Mouse (Mus musculus) heart, embryonic 12.5 days (tissue): ENCODE measurements at regions not wholly inside any gene's neighbourhood (a gene's known extent, or its start where the extent isn't known, plus 50 kb on each side); places are given as distances from the start of the nearest gene placed in this dataset.
"Not testable (repeated sequence)": the region's sequence is repeated elsewhere in the genome, so short reads cannot be mapped to it uniquely, and the experiment has no call there.

ENCODE experiments used
- ATAC-seq: fragments of 200-750 bp; cut with Nextera tagmentation; 2 replicates; pipeline ENCODE4 v1.8.0; 2017; ENCODE audit warnings: moderate TSS enrichment, moderate library complexity; ENCODE audit not compliant: insufficient number of reproducible peaks, low FRiP score
- H3K27ac ChIP-seq: fragments of 300-500 bp; sonication (generic); 2 replicates; pipeline ENCODE4 v1.5.1; 2016; ENCODE audit warnings: mild to moderate bottlenecking, moderate library complexity; ENCODE audit not compliant: poor library complexity, severe bottlenecking
- H3K27me3 ChIP-seq: fragments of 300-500 bp; sonication (generic); replicated peaks from 2 replicates; pipeline ENCODE4 v1.6.1; 2016; ENCODE audit warnings: mild to moderate bottlenecking, moderate library complexity
- H3K36me3 ChIP-seq: fragments of 300-500 bp; sonication (generic); 2 replicates; pipeline ENCODE4 v1.6.1; 2016; ENCODE audit warnings: mild to moderate bottlenecking, moderate library complexity
- H3K4me1 ChIP-seq: fragments of 300-500 bp; sonication (generic); replicated peaks from 2 replicates; pipeline ENCODE4 v1.6.1; 2016; ENCODE audit warnings: mild to moderate bottlenecking
- H3K4me2 ChIP-seq: fragments of 300-500 bp; sonication (generic); 2 replicates; pipeline ENCODE4 v1.6.1; 2016; ENCODE audit warnings: mild to moderate bottlenecking, moderate library complexity
- H3K4me3 ChIP-seq: fragments of 300-500 bp; sonication (generic); 2 replicates; pipeline ENCODE4 v1.5.1; 2016; ENCODE audit warnings: mild to moderate bottlenecking
- H3K9ac ChIP-seq: fragments of 300-500 bp; sonication (generic); 2 replicates; pipeline ENCODE4 v1.6.1; 2016; ENCODE audit warnings: mild to moderate bottlenecking, moderate library complexity
- H3K9me3 ChIP-seq: fragments of 300-500 bp; sonication (generic); replicated peaks from 2 replicates; pipeline ENCODE4 v1.6.1; 2016; ENCODE audit warnings: mild to moderate bottlenecking, moderate library complexity
- WGBS: fragments of 180-500 bp; shearing (Covaris S2); methylation state at CpG from one replicate; pipeline ENCODE4 v1.1.7; 2016; 5-methylcytosine and 5-hydroxymethylcytosine counted together

- 0 out of 2 replicates have a peak, but pooled peaks have one; percentile 18 for ATAC-seq
- WGBS, result 4% methylated on average over 7 of the region's 7 CpGs
- Histone ChIP-seq H3K9me3 (no peaks in the 10 kb centered on the region), H3K27ac (no peak overlapping the region), H3K36me3 (no peaks in the 10 kb centered on the region), H3K4me2 (no peak overlapping the region), H3K4me3 (no peak overlapping the region), H3K4me1 (no peaks in the 10 kb centered on the region), H3K9ac (no peak overlapping the region), H3K27me3 (0 out of 2 replicates have a peak, but pooled peaks cover 2% of the 10 kb centered on the region)
These were observed 109.4 kb upstream of the Rad23b start for GRCm38 (mm10) chr4:55240450-55240849.

- H3K4me1 ChIP-seq, result no peaks in the 10 kb centered on the region
- H3K9me3 ChIP-seq, result no peaks in the 10 kb centered on the region
- 79% methylated on average over 4 of the region's 4 CpGs for WGBS
- H3K4me3 ChIP-seq, result no peak overlapping the region
- H3K4me2 ChIP-seq, result no peak overlapping the region
- ATAC-seq, result no peak
- 0 out of 2 replicates have a peak, but pooled peaks cover 2% of the 10 kb centered on the region for H3K27me3 ChIP-seq
- no peaks in the 10 kb centered on the region for H3K36me3 ChIP-seq
- no peak overlapping the region for H3K27ac ChIP-seq
- no peak overlapping the region for H3K9ac ChIP-seq
These were observed 107.5 kb upstream of the Rad23b start for GRCm38 (mm10) chr4:55242331-55242730.

- Histone ChIP-seq H3K27me3 (0 out of 2 replicates have a peak, but pooled peaks cover 2% of the 10 kb centered on the region), H3K4me1 (no peaks in the 10 kb centered on the region), H3K4me3 (no peak overlapping the region), H3K36me3 (no peaks in the 10 kb centered on the region), H3K4me2 (no peak overlapping the region), H3K9ac (no peak overlapping the region), H3K9me3 (no peaks in the 10 kb centered on the region), H3K27ac (no peak overlapping the region)
- WGBS, result 59% methylated on average over 14 of the region's 14 CpGs
- no peak for ATAC-seq
These were observed 106.5 kb upstream of the Rad23b start for GRCm38 (mm10) chr4:55243091-55244058.

GRCm38 (mm10) chr4:55245789-55246188, 104.1 kb upstream of the Rad23b start:
- Histone ChIP-seq H3K4me3 (no peak overlapping the region), H3K9me3 (no peaks in the 10 kb centered on the region), H3K27ac (no peak overlapping the region), H3K4me1 (no peaks in the 10 kb centered on the region), H3K9ac (no peak overlapping the region), H3K4me2 (no peak overlapping the region), H3K36me3 (no peaks in the 10 kb centered on the region), H3K27me3 (no peaks in the 10 kb centered on the region)
- ATAC-seq, result no peak
- 82% methylated on average over 10 of the region's 10 CpGs for WGBS

GRCm38 (mm10) chr4:55250334-55250733, 99.5 kb upstream of the Rad23b start:
- no peaks in the 10 kb centered on the region for H3K27me3 ChIP-seq
- no peak overlapping the region for H3K9ac ChIP-seq
- H3K36me3 ChIP-seq, result no peaks in the 10 kb centered on the region
- no peak overlapping the region for H3K4me3 ChIP-seq
- H3K4me1 ChIP-seq, result no peaks in the 10 kb centered on the region
- no peak for ATAC-seq
- no peak overlapping the region for H3K4me2 ChIP-seq
- H3K27ac ChIP-seq, result no peak overlapping the region
- no peaks in the 10 kb centered on the region for H3K9me3 ChIP-seq
- WGBS, result 42% methylated on average over 3 of the region's 3 CpGs

GRCm38 (mm10) chr4:55251546-55251945, 98.3 kb upstream of the Rad23b start:
- H3K27ac ChIP-seq, result no peak overlapping the region
- H3K36me3 ChIP-seq, result no peaks in the 10 kb centered on the region
- H3K4me3 ChIP-seq, result no peak overlapping the region
- H3K4me2 ChIP-seq, result no peak overlapping the region
- H3K27me3 ChIP-seq, result no peaks in the 10 kb centered on the region
- no peak overlapping the region for H3K9ac ChIP-seq
- no peaks in the 10 kb centered on the region for H3K4me1 ChIP-seq
- no peak for ATAC-seq
- no peaks in the 10 kb centered on the region for H3K9me3 ChIP-seq
- 81% methylated on average over 5 of the region's 5 CpGs for WGBS

- H3K4me1 ChIP-seq, result 0 out of 2 replicates have a peak, but pooled peaks cover 4% of the 10 kb centered on the region
- no peak overlapping the region for H3K4me3 ChIP-seq
- no peak overlapping the region for H3K9ac ChIP-seq
- no peaks in the 10 kb centered on the region for H3K36me3 ChIP-seq
- no peak for ATAC-seq
- no peak overlapping the region for H3K27ac ChIP-seq
- H3K9me3 ChIP-seq, result no peaks in the 10 kb centered on the region
- WGBS, result 75% methylated on average over 8 of the region's 8 CpGs
- H3K27me3 ChIP-seq, result no peaks in the 10 kb centered on the region
- H3K4me2 ChIP-seq, result no peak overlapping the region
These were observed 96.1 kb upstream of the Rad23b start for GRCm38 (mm10) chr4:55253769-55254168.

GRCm38 (mm10) chr4:55271965-55272630, 77.7 kb upstream of the Rad23b start:
- Histone ChIP-seq H3K27me3 (no peaks in the 10 kb centered on the region), H3K4me1 (peaks cover 7% of the 10 kb centered on the region; the same call in 1 of the 2 replicates), H3K27ac (no peak overlapping the region), H3K9me3 (no peaks in the 10 kb centered on the region; the same call in 1 of the 2 replicates), H3K36me3 (no peaks in the 10 kb centered on the region), H3K4me2 (no peak overlapping the region), H3K9ac (no peak overlapping the region), H3K4me3 (no peak overlapping the region)
- ATAC-seq, result no peak
- WGBS, result 61% methylated on average over 8 of the region's 8 CpGs

- Histone ChIP-seq H3K4me2 (no peak overlapping the region), H3K9ac (no peak overlapping the region), H3K4me3 (no peak overlapping the region), H3K4me1 (peaks cover 9% of the 10 kb centered on the region; the same call in 1 of the 2 replicates), H3K36me3 (no peaks in the 10 kb centered on the region), H3K27ac (no peak overlapping the region), H3K9me3 (no peaks in the 10 kb centered on the region), H3K27me3 (no peaks in the 10 kb centered on the region)
- 49% methylated on average over 5 of the region's 5 CpGs for WGBS
- ATAC-seq, result no peak
These were observed 73.4 kb upstream of the Rad23b start for GRCm38 (mm10) chr4:55276300-55276952.

- not testable (repeated sequence) for H3K9ac ChIP-seq, H3K27ac ChIP-seq, H3K27me3 ChIP-seq, H3K4me2 ChIP-seq, ATAC-seq, H3K4me3 ChIP-seq, H3K9me3 ChIP-seq, H3K36me3 ChIP-seq
- WGBS, result 86% methylated on average over 8 of the region's 8 CpGs
- peaks cover 17% of the 10 kb centered on the region for H3K4me1 ChIP-seq
These were observed 70.5 kb upstream of the Rad23b start for GRCm38 (mm10) chr4:55279351-55279750.

GRCm38 (mm10) chr4:55280706-55281105, 69.1 kb upstream of the Rad23b start:
- WGBS, result 77% methylated on average over 3 of the region's 3 CpGs
- Histone ChIP-seq H3K4me3 (no peak overlapping the region), H3K27ac (no peak overlapping the region), H3K9me3 (no peaks in the 10 kb centered on the region), H3K4me2 (no peak overlapping the region), H3K9ac (no peak overlapping the region), H3K36me3 (no peaks in the 10 kb centered on the region), H3K27me3 (no peaks in the 10 kb centered on the region), H3K4me1 (peaks cover 27% of the 10 kb centered on the region)
- no peak for ATAC-seq
